Mouse (Mus musculus) cerebellum, adult 2 months (tissue): ENCODE results near the gene Otud7b.

Source experiments
- CTCF ChIP-seq: fragments of 200-500 bp; IDR thresholded peaks from 2 replicates; pipeline ENCODE4 v1.5.1; 2011; ENCODE audit warnings: low read depth, mild to moderate bottlenecking, control low read depth, low read length, moderate library complexity, borderline replicate concordance; ENCODE audit not compliant: insufficient read depth
- POLR2A ChIP-seq: fragments of 200-500 bp; IDR thresholded peaks from 2 replicates; pipeline ENCODE4 v1.6.1; 2011; ENCODE audit warnings: low read length, control low read depth, borderline replicate concordance; ENCODE audit not compliant: insufficient read depth

GRCm38 (mm10) chr3:96132478-96132877 is 28.2 kb downstream of the Otud7b start:
- TF ChIP-seq POLR2A (no peak), CTCF (no peak)
